Mouse (Mus musculus): ENCODE results near the gene Pitpnm1.
"Not testable (repeated sequence)": the region's sequence is repeated elsewhere in the genome, so short reads cannot be mapped to it uniquely, and the experiment has no call there.

The Pitpnm1 gene

DNA sequence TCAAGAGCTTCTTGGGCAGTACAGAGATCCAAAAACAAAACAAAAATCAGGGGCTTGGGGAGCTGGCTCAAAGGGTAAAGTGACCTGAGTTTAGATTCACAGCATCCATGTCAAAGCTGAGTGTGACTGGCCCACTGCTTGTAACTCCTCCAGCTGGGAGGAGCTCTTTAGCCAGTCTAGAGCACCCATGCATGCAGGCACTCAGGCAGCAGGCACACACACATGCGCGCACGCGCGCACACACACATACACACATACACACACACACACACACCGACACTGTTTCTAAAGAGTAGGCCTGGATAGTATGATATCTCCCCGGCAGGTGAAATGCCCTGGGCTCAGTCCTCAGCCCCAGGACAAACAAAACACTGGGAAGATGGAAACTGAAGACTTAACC, 17.2 kb downstream of the Pitpnm1 start:
- no peak for DNase-seq (ENCODE audit: low spot score in 2 of 2)

DNA sequence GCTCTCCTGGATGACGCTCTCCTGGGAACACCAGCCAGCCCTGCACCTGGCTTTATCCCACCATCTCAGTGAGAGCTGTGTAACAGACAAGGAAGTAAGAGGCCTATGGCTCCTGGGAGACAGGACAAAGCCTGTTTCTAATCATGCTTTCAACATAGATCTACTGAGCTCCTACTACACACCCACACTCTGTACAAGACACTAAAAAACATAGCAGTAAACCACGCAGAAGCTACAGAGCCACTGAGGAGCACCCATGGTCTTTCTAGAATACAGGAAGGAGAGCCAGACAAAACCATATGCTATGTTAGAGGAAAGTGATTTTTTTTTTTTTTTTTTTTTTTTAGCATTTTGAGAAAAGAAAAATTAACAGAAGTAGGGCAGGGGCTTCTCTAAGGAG, 18.6 kb downstream of the Pitpnm1 start:
- DNase-seq (ENCODE audit: low spot score in 2 of 2) = no peak

DNA sequence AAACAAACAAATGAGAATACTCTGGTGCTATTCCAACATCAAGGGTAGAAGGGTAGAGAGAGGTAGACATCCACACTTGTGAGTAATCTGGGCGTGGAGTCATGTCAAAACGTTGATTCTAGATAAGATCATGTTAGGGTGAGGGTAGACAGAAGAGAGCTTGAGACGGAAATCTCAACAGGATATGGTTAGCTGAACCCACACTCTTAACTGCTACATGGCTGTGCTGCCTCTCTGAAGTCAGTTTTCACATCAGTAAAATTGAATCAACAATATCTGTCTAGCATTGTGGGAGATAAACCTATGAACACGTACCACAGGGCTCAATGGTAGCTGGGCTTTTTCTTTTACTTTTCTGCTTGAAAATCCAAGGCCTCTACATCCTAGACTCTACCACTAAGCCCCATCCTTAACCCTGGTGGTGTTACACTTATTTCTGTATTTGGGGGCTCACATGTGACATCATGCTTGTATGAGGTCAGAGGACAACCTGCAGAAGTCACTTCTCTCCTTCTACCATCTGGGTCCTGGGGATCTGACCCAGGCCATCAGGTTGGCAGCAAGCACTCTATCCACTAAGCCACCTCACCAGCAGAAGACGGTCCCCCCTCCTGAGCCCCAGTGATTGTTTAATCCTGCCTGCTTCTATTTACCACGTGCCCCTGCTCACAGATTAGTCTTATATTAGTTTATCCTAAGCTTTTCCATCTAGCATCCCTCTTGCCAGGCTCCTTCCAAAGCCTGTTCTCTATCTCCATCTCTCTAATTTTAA, 20.1 kb downstream of the Pitpnm1 start:
- DNase-seq (ENCODE audit: low spot score in 2 of 2) = no peak

DNA sequence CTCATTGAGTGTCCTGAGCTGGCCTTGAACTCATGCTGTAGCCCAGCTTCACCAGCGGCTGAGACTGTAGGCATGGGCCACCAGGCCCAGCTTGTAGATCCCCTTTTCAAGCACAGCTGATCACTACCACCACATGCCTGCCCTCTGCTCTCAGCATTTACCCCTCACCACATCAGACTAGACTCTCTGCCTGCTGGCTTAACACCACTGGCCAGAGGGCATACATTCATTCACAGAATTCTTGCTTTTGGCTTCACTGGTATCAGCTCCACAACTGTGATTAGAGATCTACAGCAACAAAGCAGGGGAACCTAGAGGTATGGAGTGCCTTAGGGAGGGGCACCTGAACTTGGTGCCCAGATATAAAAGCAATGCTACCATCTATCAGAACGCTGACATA, 20.7 kb downstream of the Pitpnm1 start:
- DNase-seq (ENCODE audit: low spot score in 2 of 2) = no peak

DNA sequence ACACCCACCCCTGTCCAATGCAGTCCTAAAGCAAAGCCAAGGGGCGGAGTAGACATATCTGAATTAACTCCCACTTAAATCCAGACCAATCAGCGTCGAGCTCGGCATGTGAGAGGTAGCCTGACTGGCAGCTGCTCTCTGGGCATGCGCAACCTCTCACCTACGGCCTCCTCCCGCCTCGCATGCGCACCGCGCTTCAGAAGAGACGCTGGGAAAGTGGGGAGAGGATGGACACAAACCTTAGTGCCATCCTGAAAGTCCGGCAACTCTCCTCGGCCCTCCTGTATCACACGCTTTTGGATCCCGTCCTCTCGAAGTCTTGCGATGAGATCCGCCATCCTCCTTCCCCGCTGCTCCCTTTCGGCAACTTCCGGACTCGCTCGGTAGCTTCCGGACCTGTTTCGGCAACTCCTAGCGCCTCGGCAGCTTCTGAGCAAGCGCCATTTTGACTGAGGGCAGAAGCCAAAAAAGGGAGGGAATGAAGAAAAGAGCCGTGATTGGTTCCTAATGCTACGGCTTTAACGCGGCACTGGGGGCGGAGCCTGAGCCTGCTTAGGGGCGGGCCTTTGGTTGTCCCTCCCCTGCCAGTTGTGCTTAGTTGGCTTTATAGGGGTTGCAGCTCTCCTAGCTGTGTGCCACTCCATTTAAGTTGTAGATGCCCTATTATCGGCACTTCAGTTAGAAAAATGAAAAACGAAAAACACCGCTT, 21.5 kb downstream of the Pitpnm1 start:
- peak; percentile 94 to 98 for DNase-seq (ENCODE audit: low spot score in 2 of 2)

DNA sequence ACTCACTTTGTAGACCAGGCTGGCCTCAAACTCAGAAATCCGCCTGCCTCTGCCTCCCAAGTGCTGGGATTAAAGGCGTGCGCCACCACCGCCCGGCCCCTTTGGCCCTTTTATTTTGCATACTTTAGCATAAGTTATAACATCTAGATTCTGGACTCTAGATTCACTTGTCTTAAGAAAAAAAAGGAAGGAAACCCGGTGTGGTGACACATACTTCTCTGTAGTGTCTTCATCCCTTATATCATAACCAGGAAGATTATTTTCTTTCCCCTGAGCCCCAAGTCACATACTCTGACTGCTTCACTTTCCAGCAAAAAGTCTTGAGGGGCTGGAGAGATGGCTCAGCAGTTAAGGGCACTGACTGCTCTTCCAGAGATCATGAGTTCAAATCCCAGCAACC, 22.1 kb downstream of the Pitpnm1 start:
- not testable (repeated sequence) for DNase-seq (ENCODE audit: low spot score in 2 of 2)

DNA sequence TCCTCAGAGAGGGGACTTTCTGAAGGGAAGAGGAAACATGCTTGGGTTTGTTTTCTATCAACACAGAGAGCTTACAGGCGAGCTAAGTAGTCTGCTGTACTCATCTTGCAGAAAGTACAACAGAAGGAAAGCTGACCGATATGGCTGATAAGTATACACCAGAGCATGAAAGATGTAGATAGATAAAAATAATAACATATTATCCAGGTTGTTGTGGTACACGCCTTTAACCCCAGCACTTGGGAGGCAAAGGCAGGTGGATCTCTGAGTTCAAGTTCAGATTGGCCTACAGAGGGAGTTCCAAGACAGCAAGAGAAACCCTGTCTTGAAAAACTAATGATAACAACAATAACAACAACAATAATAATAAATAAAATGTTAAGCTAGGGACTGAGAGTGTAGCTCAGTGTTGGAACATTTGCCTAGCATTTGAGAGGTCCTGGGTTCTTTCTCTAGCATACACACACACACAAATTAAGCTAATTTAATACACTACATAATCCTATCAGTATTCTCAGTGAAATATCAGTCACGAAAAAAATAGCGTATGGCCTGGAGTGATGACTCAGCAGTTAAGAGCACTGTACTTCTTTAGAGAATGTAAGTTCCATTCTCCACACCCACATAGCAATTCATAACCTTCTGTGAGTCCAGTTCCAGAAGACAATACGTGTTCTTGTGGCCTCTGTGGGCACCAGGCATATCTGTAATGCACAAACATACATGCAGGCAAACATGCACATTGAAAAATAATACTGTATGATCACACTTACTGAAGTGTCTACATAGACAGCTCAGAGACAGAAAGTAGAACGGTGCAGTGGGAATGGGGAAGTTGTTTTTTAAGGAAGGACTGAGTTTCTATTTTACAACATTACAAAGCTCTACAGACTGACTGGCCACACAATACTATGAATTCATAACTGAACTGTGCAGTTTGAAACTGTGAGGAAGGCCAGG, 22.9 kb downstream of the Pitpnm1 start:
- no peak for DNase-seq (ENCODE audit: low spot score in 2 of 2)

DNA sequence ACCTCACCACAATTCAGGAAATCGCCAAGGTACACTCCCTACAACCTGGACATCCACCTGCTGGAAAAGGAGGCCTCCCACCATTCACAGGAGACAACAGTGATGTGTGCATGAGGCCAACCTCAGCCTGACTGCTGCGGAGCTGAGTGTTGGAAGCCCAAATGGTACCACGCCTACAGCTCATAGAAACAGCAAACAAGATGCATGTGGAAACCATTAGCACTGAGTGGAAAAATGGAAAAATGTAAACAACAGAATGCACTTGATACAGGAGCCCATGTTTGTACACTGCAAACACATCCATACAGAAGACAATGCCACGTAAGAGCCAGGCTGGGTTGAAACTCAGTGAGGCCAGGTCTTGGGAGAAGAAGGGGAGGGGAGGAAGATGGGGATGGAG, 24.6 kb downstream of the Pitpnm1 start:
- DNase-seq (ENCODE audit: low spot score in 2 of 2) = no peak

DNA sequence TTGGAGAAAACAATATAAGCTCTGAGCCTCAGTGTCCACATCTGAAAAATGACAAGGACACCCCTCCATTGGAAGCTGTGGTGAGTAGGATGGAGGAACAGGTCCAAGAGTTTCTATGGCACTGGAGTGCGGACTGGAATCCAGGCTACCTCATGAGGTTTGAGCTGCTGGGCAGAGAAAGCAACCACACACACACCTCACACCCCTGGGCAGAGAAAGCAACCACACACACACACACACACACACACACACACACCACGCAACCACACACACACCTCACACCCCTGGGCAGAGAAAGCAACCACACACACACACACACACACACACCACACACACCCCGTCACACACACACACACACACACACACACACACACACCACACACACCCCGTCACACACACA, 25.5 kb downstream of the Pitpnm1 start:
- not testable (repeated sequence) for DNase-seq (ENCODE audit: low spot score in 2 of 2)

DNA sequence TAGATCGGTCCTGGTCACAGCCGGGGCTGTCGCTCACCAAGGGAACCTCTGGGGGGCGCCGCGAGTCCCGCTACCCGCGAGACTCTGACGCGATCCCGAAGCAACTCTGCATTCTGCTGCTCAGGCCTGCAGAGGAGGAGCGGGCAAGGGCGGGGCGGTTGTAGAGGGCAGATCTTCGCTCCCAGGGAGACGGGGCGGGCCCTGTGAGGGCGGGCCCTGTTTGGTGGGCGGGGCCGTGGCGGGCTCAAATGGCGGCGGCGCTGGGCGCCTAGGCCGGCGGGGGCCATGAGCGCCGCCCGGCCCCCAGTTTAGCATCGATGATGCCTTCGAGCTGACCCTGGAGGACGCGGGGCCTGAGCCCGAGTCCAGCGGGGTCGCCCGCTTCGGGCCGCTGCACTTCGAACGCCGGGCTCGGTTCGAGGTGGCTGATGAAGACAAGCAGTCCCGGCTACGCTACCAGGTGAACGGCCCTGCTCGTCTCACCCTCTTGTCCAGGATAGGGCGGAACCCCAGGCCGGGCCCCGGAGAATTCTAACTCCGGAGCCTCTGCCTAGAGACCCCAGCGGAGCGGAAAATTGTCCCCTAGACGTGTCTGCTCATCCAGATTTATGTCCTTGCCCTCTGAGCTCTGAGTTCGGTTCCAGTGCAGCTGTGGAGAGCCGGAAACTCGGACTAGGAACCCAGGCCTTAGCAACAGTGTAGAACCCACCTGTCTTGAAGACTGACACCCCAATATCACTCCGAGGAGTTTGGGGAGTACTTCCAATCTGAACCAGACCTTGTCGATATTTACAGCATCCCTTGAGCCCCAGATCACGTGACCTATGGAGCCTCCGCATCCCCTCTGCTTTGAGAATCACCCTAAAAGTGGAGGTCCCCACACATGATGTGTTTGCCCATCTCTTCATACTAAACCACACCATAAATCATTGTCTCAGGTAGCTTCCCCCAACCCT, 26.2 kb downstream of the Pitpnm1 start, which contains the start of gene Aip:
Aip (minus strand) TSS at position 118 of the 956 bp plus-strand sequence.
- DNase-seq (ENCODE audit: low spot score in 2 of 2) = peak; percentile 93 to 98

DNA sequence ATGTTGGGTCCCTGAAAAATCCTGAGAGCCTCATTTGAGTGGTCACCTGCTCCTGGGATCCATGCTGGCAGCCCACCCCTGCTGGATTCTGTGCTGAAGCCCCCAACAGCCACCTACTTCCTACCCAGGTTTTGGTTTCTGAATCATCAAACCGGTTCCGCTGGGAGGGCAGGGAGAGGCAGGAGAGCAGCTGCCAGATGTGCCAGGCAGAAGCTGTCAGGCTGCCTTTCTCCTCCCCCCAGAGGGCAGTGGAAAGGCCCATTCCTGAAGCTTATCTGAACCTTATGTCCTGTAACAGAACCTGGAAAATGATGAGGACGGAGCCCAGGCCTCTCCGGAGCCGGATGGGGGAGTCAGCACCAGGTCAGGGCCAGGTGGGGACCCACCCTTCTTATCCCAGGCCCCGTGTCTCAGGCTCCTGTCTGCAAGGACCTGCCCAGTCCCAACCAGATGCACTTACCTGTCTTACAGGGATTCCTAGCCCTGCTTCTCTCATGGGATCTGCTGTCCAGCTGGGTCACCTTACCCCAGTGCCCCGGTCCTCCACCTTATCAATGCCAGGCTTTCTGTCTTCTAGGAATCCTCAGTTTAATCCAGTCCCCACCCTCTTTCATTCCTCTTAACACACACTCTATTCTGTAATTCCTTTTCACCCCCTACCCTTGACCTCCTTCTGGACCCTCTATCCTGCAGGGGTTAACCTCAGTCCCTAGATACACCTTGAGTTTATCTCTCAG, 27.1 kb downstream of the Pitpnm1 start:
- DNase-seq (ENCODE audit: low spot score in 2 of 2) = no peak

DNA sequence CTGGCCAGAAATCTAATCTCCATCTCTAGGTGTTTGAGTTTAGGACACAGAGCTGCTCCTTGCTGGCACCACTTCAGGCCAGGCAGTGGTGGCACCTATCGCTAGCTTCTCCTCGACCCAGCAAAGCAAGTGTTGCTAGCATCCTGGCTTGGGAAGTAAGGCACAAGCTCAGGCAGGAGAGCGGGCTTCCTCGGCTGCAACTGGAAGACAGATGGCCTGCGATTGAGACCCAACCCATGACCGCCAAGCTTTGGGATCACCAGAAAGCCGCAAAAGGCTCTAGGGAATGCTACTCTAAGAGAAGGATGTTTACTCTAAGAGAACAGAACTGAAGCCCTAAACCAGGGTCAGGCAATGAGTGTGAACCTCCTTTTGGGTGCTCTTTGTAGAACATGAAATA, 29.7 kb downstream of the Pitpnm1 start:
- no peak for DNase-seq (ENCODE audit: low spot score in 2 of 2)

DNA sequence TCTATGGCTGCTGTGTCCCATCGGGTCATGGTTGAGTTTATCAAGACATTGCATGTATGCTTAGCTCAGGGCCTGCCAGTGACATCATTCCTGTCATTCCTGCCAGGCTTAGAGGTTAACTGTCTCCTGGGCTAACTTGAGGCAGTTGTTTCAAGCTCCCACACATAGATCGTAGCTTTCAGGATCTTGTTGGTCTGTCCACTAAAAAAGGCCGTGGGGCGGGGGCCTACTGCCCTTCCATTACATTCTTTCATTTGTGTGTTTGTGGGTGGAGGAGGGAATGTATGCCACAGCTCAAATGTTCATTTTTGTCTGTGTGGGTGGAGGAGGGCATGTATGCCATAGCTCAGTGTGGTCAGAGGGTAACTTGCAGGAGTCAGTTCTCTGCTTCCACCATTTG, 30.3 kb downstream of the Pitpnm1 start:
- no peak for DNase-seq (ENCODE audit: low spot score in 2 of 2)

DNA sequence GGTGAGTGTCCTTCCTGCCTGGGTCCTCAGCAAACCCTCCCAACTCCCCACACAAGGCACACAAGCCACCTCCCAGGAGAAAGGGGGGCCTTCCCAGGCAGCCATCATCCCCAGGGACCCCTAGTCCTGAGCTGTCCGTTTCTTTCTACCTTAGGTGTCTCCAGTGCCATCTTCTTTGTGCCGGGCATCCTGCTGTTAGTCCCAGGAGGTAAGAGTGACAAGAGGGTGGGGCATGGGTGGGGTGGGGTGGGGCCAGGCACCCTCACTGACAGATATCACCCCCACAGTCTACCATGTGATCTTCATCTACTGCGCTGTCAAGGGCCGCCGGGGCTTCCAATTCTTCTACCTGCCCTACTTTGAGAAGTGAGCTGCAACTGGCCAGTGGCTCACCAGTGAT, 31.3 kb downstream of the Pitpnm1 start:
- peak in 1 of 2 experiments; percentile 18 for DNase-seq (ENCODE audit: low spot score in 2 of 2)

DNA sequence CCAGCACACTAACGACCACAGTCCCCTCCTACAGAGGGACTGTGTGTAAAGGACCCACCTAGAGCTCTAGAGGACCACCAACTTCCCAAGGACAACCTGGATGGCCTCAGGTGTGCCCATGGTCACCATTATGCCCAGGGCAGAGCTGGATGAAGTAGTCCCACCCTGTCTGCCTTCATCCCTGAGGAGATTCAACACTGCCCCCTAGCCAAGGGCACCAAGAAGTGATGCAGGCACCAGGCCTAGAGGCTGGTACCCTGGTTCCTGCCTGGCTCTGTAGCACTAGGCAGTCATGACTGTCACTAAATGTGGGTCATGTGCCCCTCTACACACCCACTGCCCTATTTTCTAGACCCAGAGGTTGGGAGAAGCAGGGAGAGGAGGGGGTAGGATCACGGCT, 32.0 kb downstream of the Pitpnm1 start:
- no peak for DNase-seq (ENCODE audit: low spot score in 2 of 2)

DNA sequence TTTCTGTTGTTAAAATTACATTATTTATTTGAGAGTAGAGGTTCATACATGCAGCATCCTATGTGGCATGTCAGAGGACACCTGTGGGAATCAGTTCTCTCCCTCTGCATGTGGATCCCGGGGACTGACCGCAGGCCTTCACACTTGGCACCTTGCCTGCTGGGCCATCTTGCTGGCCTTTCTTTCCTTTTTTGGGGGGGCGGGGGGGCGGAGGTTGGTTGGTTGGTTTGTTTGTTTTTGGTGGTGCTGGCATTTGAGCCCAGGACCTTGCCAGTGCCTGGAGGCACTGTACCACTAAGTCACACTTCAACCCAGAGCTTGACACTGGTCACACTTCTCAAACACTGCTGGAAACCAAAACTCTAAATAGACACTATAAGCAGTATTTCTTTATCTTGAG, 34.6 kb downstream of the Pitpnm1 start:
- DNase-seq (ENCODE audit: low spot score in 2 of 2) = no peak

DNA sequence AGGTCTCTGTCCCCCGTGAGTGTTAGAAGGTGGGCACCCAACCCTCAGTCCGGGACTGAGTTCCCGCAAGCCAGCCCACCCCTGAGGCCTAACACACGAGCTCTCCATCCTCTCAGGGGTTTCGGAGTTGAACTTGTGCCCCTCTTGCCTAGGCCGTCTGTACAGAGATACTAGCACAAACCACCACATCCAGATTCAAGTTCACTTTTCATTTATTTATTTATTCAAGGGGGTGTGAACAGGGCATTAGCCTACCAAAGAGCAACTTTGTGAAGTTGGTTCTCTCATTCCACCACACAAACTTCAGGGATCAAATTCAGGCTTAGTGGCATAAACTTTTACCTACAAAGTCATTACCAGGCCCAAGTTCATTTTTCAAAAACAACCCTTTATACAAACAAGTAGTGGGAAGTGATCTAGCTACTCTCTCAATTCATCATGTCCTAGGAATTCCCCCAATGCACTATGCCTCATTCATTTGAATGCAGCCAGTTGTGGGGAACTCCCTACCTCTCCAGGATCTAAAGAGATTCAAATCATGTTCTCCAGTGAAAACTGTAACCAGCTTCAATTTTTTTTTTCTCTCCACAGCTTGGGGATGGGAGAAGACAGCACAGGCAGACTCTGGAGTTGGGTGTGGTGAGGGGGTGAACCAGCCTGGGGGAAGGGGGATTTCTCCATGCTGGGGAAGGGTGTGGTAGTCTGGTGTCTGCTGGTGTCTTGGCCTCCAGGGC, 35.6 kb downstream of the Pitpnm1 start:
- DNase-seq (ENCODE audit: low spot score in 2 of 2) = not testable (repeated sequence)

DNA sequence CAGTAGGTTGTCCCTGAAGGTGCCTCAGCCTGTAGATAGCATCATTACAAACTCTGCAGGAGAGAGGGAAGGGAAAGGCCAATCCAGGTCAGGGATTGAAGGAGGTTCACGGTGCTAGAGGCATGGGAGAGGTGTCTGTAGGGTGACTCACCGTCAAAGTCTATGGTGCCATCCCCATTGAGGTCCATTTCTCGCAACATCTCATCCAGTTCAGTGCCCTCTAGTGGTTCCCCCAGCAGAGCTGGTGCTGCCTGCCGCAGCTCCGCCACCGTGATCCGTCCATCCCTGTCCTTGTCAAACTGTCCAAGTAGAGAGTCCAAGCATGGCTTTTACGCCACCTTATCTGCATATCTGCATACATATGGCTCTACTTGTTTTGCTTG, 36.2 kb downstream of the Pitpnm1 start:
- DNase-seq (ENCODE audit: low spot score in 2 of 2) = not testable (repeated sequence)

DNA sequence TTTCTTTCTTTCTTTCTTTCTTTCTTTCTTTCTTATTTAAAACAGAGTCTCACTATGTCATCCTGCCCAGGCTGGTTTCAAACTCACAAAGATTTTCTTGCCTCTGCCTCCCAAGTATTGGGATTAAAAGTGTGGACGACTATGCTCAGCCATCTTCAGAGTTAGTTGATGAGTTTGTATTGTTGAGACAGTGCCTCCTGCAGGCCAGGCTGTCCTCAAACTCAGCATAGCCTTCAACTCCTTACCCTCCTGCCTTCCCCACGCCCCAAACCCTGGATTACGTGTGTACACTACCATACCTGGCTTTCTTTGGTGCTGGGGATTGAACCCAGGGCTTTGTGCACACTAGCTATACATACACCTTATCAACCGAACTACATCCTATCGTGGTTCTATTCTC, 36.7 kb downstream of the Pitpnm1 start:
- DNase-seq (ENCODE audit: low spot score in 2 of 2) = no peak

DNA sequence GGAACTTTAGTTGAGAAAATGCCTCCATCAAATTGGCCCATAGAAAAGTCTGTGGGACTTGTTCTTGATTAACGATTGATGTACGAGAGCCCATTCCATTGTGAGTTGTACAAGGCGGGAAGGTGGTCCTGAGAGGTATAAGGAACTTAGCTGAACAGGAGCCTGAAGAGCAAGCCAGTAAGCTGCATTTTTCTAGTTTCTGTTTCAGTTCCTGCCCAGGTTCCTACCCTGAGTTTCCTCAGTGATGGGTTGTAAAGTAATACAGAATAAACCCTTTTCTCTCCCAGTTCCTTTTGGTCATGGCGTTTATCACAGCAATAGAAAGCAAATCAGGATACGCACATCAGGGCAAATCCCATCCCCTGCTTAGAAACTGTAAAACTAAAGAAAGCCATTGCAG, 38.1 kb downstream of the Pitpnm1 start:
- no peak for DNase-seq (ENCODE audit: low spot score in 2 of 2)
